Mouse (Mus musculus) kidney, adult 9 months (tissue): ENCODE results near the gene Gm49325.
A peak's percentile ranks its signal among the peaks of the same experiment; 100 is the strongest.

Experiments used
- DNase-seq: peaks from one replicate; pipeline ENCODE4 v3.0.0; 2022

Gene Gm49325

DNA sequence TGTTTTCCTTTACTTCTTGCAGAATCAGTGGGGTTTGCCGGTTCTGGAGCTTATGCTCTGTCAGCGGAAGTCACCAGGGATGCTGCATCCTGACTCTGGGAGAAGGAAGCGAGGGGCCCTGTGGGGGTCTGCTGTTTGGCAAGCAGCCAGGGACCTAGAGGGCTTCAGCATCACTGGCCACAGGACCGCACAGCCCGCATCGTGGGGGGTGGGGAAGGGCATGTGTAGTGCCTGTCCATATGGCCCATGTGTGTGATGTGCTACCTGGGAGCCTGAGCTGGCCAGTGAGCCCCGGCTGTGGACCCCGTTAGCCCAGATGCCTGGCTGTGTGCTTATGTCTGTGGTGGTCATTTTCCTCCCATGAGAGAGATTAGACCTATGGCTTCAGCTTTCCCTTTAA lies 16.2 kb upstream of the Gm49325 start:
- DNase-seq: no peak

DNA sequence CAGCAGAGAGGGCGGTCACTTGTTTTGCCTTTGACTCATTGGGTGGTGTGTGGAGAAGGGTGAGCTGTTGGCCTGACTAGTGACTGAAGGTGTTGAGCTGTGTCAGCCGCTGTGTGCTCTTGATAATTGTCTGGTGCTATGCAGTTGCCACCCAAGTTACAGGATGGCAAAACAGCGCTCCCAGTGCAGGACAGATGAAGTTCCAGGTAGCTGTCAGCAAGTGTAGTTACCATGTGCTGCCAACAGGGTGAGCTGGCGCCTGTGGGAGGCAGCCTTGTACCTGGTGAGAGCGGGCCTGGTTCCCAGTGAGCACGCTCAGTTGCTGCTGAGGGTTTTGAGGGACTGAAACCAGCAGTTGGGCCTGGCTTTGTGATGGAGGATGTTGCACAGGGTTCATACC lies 15.2 kb upstream of the Gm49325 start:
- peak; percentile 69 for DNase-seq

DNA sequence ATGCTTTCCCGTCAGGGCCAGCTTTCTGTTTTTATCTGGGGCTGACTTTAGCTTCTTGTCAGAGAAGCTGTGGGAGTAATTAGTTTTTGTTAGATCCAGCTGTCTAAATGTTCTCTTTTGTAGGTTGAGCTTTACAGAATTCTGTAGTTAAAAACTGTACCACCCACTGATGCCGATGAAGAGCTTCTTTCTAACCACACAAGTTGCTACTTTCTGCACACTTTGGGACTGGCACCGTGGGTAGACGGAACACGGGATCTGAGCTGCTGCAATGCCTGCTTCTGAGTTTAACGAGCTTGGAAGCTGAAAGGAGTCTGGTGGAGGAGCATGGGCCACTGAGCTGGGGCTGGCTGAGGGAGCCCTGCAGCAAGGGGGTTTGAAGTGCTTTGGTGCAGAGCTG lies 14.5 kb upstream of the Gm49325 start:
- no peak for DNase-seq

DNA sequence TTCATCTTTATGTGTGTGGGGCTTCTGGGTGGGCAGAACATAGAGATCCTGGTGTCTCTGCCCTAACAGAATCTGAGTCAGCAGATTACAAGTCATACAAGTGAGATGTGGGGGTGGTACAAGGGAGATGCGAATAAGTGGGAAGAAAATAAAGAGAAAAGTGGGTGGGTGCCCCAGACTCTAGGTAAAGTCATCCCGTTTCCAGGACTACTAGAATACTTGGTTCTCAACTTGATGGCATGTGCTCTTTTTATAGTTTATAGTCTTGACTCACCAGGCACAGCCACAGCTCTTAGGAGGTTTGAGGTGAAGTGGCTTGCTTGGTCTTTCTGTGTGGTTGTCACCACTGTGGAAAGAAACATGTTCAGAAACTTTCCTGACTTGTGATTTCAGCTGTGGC lies 9.9 kb upstream of the Gm49325 start:
- no peak for DNase-seq

DNA sequence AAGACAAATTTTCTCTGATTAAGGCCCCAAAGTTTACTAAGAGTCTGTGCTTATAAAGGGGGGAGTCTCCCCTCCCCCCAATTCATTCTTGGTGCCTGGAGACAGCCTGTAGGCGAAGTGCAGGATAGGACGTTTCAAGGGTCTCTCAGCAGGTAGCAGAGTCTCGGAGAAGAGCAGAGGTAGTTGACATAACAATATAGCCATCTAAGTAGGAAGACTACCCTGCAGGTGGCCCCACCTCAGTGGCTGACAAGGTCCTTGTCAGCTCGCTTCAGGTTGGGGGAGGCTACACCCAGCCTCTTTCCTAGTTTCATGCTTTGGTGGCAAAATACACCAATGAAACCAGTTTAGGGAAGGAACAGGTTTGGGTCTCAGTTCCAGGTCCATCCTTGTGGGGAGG lies 3.0 kb upstream of the Gm49325 start:
- no peak for DNase-seq

DNA sequence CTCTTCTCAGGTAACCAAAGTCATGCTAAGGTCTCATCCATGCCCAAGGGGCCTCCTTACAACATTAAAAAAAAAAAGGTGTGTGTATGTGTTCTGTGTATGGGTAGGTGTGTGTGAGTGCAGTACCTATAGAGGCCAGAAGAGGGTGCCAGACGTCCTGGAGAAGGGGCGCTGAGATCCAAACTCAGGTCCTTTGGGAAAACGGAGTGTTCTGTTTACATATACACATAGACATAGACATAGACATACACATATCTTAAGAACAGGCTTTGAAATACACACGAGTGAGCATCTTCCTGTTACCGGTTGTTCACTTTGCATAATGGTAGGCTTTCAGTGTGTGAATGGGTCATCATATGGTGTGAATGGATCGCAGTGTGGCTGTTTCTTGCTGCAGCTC lies 1.9 kb upstream of the Gm49325 start:
- DNase-seq: no peak

DNA sequence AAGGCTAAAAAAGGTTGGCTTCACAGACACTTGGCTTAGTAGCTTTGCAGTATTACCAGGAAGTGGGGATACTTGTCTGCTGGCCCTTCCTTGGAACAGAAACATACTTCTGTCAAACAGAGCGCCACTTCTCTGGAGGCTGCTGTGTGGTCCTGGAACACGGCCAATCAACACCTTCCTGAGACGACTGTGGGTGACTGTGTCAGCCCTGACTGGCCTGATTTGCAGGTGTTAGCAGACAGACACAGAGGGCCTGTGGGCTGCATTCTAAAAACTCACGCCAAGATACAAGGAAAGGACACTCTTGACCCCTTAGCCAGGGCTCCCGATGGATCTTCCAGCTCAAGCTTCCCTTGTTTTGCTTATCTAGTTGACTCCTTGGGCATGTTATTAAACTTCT lies 1.0 kb upstream of the Gm49325 start:
- no peak for DNase-seq

DNA sequence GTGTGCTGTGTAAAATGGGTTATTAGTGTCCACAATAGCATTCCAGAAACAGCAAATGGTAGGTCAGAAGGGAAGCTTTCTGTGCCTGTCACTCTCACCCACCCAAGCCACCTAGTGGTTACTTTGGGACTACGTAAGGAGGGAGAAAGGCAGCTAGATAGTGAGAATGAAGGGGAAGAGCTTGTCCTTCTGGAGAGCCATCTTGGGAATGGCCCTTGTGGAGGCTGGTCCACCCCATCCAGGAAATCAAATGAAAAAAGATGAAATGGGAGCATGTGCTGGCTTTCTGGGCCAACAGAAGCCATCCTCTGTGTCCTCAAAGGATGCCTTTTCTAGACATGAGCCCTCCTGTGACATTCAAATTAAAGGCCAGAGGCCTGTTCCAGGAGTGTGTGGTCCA lies 629 bp upstream of the Gm49325 start:
- DNase-seq: peak; percentile 53

DNA sequence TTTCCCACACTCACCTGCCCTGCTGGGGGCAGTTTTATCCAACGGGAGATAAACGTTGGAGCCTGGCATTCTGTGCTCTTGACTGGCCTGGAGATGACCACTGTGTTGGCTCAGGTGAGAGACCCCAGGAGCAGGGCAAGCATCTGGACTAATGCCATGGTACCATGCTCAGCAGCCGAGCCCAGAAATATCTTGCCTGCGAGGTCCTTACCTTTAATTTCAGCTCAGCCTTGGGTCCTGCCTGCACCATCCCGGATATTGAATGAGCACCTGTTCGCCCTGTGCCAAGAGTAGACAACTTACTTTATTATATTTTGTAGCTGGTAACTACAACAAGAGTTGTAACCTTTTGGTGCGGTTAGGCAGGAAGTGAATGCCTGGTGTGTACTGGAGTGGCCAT lies 858 bp downstream of the Gm49325 start:
- DNase-seq: no peak

DNA sequence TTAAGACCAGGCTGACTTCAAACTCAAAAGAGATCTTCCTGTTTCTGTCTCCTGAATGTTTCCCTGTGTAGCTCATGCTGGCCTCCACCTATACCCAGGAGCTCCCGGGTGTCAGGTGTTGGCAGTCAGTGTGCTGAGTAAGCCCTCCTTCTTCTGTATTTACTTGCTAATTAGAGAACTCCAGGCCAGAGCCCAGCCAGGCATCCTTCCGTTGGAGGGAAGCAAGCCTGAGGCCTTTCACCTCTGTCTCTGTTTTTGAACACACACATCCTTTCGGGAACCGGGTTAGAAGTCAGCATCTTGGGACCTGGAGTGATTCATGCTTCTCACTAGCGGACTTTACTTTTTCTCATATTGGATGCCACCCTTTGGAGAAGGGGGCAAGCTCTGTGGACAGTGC lies 1.4 kb downstream of the Gm49325 start:
- DNase-seq: peak; percentile 50

DNA sequence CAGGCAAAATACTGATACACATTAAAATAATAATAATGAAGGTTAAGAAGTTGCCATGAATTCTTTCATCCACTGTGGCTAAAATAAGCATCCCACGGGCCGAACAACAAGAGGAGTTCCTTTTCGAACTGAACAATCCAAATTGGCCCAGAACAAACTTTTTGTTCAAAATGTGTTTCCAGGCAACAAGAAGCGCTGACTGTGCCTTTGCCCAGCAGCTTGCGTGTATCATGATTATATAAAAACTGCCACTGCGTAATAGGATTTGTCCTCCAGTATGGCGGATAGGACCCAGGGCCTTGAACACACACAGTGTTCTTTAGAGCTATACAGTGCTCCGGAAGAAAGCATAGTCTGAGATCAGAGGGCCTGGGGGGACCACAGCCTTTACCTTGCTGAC lies 2.6 kb downstream of the Gm49325 start:
- DNase-seq: no peak

DNA sequence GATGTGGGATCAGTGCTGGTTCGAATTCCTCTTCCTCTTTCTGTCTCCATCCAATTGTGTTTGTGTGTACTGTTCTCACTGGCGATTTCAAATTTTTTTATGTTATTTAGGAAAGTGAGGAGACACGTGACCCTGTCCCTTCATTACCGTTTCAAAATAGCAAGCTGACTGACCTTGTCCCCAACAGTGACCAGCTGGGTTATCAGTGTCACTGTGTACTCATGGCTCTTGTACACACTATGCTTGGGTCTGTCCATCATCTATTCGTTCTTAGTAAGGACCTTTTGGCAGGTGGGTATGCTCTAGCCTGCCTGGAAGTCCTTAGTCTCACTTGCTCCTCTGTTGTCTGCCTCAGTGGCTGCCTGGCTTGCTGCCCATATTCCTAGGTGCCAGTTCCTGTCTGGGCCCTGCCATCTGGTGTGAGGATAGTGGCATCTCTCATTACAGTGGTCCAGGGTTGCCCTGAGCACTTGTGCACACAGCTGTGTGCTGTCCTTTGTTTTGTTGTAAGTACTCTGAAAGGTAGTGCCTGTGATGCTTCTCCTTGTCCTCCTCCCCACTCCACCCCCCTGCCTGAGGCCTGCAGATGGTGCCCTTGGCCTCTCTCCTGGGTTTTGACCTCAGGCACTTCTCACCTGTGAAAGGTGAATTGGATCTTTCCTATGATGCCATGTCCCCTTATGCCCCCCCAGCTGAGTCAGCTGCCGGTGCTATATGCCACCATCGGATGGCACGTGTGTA lies 4.4 kb downstream of the Gm49325 start:
- DNase-seq: no peak

DNA sequence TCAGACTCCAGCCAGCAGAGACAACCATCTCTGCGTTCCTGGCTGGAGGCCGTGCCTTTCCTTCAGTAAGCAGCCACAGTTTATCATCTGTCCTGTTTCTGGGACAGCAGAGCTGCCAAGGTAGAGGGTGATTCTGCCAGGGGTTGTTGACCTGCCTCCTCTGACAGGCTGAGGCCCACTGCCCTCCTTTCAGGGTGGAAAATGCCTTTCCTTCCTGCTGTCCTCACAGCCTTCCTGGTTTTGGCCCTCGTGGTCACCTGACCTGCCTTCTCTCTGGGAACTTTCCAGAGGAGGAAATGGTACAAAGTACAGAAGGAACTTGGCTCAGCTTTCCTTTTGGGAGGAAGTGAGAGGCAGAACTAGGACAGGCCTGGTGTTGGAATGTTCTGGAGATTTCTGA lies 7.4 kb downstream of the Gm49325 start:
- peak; percentile 94 for DNase-seq

DNA sequence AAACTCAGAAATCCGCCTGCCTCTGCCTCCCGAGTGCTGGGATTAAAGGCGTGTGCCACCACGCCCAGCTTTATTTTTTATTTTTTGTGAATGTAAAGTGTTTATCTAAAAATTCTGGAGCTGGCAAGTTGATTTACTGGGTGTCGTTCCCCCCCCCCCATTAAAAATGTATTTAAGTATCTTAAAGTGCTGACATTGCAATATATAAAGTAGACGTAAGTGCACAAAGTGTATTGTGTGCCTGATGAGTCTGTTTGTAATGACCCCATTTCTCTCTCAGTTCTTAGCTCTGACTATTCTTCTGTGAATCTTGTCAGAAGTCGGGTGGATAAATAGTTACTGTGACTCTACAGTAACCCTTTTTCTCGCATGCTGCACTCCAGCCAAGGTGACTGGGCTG lies 9.7 kb downstream of the Gm49325 start:
- no peak for DNase-seq

DNA sequence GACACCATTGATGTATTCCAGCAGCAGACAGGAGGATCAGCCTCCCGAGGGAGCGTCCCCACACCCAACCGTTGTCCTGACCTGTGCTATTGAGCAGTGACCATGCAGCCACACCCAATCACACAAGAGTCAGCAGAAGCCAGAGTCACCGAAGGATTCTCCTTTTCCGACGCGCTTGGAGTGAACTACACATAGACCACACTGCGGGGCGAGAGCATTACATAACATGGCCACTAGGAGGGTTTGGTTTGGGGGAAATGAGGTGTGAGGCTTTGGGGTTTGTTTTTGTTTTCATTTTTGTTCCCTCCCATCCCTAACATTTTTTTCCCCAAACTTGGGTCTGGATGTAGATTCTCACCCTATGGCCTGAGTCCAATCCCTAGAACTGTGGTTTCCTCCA lies 10.2 kb downstream of the Gm49325 start:
- no peak for DNase-seq

DNA sequence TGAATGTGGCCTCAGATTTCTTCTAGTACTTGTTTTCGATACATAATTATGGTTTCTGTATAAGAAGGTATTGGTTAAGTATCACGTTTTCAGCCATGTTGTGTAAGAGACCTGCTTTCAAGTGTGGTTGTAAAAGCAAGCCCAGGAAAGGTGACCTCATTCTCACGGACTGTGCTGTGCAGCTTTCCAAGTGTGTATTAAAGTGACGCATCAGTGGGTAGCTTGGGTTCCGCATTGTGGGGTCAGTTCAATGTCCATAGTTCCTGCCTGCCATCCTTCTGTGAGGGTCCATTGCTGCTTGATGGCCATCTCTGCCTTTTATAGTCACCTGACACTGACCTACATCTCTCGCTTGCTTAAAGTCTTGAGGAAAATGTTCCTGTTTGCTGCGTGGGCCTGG lies 10.9 kb downstream of the Gm49325 start:
- DNase-seq: peak; percentile 64

DNA sequence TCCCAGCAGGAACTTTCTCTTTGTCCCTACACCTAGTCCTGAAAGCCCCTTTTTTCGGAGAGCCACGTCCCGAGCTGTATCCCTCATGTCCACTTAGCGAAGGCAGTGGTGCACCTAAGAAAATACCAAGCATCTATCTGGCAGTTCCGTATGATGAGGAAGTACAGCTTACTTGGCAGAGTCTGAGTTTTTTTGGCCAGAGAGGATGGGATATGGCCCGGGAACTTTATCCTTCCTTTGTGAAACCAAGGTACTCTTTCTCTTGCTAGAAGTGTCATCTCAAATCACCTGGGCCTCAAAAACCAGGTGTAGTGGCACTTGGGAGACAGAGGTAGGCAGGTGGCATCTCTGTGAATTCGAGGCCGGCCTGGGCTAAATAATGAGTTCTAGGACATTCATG lies 15.5 kb downstream of the Gm49325 start:
- DNase-seq: no peak

DNA sequence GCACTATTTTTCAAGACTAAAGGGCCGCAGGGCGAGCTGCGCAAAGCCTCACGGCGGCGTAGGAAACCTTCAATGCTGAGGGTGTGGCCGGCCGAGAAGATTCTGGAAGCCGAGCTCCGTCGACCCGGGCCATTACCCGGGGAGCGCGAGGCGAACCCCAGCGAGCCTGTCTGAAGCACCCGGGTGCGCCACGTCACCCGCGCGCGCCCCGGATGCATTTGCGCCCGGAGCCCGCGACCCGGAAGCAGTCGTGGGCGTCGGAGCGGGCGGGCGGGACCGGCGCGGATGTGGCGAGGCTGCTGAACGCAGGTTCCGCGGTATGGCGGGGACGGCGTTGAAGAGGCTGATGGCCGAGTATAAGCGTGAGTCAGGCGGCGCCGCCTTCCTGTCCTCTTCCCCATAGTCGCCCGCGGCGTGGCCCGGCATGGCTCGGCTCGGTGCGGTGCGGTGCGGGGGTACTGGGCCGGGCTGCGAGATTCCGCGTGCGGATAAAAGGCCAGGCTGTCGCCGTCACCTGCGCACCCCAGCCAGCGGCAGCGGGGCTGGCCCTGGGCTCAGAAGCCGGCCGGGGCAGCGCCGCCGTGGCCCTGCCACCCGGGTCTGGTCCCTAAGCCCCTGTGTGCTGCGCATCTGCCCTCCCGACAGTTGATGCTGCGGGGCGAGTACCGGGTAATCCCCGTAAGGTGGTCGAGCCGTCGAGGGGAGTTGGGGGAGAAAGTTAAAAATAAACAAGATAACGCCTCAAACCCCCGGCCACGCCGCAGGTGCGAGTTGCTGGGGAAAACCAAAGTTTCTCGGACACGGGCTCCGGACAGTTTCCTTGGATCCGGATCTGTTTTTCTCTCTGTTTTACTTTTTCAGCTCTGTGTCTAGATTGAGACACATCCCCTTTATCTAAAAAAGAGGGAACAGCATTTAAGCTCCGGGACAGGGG lies 16.3 kb downstream of the Gm49325 start, which contains the start of gene Ube2g2:
Gene Ube2g2, plus strand, starts transcription at position 221 of the 934 bp plus-strand sequence.
- peak; percentile 91 for DNase-seq

DNA sequence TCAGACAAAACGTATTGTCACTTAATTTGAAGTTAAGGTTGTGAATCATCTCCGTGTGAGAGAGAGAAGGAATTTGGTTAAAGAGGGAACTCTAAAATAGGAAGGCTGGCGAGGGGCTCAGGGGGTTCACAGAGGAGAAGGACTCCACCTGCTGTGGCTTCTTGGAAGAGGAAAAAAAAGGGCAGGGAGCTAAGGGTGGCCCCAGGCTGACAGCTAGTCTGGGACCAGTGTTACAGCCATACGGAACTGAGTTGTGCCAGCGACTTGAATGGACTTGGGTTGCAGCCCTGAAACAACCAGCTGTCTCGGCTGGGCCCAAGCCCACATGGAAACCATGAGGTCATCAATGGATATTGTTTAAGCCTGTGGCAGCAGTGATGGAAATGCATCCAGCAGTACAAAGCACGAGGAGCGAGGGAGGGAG lies 17.1 kb downstream of the Gm49325 start:
- DNase-seq: no peak

DNA sequence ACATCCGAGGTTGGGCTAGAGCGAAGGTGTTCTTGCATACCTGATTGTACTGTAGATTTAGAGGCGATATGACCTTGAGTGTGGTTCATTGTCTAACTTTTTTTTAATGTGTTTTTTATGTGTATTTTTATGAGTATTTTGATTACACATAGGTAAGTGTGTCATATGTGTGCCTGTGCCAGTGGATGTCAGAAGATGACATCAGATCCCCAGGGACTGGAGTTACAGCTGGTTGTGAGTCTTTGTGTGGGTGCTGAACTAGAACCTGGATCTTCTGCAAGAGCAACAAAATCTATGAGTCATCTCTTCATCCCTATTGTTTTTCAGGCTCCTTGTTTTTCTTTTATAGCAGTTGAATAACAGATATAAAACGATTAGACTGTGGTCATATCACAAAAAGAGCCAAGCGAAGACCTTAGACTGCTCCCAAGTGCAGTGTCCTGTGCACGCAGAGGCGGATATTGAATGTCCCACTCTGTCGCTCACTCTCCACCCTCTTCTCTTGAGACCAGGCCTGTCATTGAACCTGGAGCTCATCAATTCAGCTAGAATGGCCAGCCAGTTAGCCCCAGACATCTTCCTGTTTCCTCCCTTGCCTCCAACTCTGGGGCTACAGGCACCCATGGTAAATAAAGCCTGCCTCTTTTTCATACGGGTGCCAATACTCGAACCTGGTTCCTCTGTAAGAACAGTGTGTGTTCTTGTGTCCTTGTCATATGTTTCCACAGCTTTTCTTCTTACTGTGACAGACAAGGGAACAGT lies 17.8 kb downstream of the Gm49325 start:
- DNase-seq: no peak

DNA sequence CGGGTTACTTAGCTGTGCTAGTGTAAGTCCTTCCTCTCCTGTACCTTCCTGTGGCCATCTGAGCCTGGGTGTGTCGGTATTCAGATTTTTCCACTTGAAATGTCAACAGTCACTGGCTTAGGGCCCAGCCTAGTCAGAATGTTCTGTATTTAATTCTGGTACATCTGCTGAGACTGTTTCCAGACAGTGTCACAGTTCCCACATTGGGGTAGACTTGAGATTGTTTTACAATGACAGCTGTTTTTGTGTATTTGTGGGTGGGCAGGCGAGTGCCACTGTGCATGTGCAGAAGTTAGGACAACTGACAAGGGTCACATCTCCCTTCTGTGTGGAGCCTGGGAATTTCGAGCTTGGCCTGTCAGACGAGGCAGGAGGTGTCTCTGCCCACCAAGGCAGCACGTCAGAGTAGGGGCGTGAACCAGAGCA lies 18.6 kb downstream of the Gm49325 start:
- DNase-seq: no peak

DNA sequence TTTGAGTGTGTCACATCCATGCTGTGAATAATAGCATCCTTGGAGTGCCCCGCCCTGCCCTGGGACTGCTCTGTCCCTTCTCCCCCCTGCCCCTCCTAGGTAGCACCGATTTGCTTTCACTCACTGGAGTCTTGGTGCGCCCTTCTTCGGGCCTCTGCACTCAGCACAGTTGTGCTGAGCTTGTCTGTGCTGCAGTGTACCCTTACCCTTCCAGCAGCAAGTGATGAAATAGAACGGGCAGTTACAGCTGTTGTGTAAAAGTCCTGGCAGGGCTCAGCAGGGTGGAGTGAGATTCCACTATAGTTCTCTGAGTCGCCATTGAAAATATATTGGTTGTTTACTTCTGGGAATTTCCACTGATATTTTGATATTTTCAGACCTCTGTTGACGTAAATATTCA lies 20.0 kb downstream of the Gm49325 start:
- no peak for DNase-seq

DNA sequence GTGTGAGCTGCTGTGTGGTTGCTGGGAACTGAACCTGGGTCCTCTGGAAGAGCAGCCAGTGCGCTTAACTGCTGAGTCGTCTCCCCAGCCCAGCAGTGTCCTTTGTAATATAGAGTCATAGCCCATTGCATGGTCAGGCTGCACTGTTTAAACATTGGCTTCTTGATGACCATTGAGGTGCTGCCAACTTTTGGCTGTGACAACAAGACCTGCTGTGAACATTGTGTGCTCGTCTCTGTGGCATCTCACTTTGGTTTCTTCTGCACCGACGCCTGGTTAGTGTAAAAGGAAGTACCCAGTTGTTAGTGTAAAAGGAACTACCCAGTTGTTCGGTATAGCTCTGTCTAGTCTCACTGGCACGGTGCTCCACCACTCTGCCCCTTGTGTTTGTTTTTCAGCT lies 20.6 kb downstream of the Gm49325 start:
- no peak for DNase-seq
